Mouse (Mus musculus) cerebellum, postnatal 25 days (tissue): ENCODE results near the gene Hoxa13.
A peak's percentile ranks its signal among the peaks of the same experiment; 100 is the strongest.

Experiments used
- DNase-seq, 2 experiments: peaks; one replicate each; pipeline ENCODE4 v3.0.0; 2021; ENCODE audit warnings: mixed read lengths in 2 of 2

Hoxa13 gene

GRCm38 (mm10) chr6:52208072-52208867 is 52.4 kb downstream of the Hoxa13 start, which contains the start of gene Hoxa6:
Hoxa6 (minus strand) TSS chr6:52208722.
- peak in 1 of 2 experiments; percentile 6 for DNase-seq
